Mouse (Mus musculus) spleen, adult 12 weeks (tissue): ENCODE results near the gene Krt73.
A peak's percentile ranks its signal among the peaks of the same experiment; 100 is the strongest.

ENCODE experiments used
- DNase-seq: peaks from one replicate; pipeline ENCODE4 v3.0.0; 2022; ENCODE audit warnings: low spot score

The Krt73 gene

DNA sequence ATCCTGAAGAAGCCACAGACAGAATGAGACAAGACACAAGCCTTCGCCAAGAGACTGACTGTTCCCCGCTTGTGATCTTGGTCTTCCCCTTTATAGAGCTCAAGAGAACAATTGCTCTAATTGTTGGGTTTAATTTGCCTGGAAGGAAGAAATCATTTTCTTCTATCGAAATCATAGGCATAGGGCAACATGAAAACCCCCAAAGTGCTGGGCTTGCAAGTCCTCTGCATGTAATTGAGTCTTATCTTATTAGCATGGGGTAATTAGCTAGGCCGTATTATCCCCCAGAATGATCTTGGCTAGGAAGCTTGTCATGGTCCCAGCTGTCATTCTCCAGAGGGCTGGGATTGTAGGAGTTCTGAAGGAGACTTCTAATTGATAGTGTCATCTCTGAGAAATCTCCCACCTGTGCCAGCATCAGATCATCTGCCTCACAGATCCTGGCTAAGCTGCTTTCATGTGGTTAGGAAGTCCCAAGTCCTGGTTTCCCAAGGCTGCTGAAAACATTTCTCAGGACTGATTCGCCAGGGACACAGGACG is at the start of gene Krt73:
Krt73 (minus strand) TSS at position 51 of the 540 bp plus-strand sequence.
- no peak for DNase-seq

DNA sequence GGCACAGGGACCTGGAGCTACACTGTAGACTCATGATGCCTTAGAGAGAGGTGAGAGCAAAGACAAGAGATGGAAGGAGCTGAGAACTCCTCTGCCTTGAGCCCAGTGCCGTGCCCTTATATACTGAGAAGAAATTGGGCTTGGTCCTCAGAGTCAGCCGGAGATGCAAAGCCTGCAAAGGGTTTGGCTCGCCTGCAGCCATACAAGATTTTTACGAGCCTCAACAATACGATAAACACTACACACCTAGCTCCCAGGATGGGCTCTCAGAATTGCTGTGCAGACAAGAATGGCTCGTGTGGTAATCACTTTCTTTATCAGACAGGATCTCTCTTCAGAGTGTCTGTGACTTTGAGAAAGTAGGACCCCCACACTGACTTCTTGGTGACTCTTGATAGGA is 48.5 kb upstream of the Krt73 start, which contains the start of gene Krt1:
Krt1 (minus strand) TSS at position 101 of the 400 bp plus-strand sequence.
- no peak for DNase-seq

DNA sequence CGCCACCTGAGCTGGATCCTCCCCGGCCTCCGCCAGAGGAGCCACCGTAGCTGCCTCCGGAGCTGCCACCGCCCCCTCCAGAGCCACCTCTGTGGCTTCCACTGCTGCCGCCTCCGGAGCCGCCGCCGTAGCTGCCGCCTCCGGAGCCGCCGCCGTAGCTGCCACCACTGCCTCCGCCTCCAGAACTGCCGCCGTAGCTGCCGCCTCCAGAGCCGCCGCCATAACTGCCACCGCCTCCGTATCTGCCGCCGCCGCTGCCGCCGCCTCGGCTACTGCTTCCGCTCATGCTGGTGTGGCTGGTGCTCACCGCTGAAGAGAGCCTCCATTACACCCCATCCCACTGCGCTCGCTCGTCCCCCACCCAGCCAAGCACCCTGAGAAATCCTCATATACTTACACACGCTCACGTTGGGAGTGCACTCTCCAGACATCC is 43.8 kb upstream of the Krt73 start:
- no peak for DNase-seq

DNA sequence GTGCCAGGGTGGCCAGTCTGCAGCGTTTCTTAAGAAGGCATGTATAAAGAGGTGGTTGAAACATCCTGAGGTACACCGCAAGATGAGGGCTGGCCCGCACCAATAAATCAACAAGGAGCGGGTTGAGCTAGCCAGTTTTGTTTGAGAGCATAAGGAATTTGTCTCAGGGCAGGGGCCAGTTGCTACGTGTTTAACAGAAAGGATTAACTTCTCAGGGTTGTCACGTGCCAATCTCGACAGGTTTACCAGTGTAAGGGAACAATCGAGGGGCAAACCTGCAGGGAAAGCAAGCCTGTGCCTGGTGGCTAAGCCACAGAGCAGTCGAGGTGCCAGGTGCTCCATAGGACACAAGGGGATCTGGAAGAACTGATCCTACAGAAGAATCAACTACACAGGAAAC is 41.0 kb upstream of the Krt73 start:
- no peak for DNase-seq

DNA sequence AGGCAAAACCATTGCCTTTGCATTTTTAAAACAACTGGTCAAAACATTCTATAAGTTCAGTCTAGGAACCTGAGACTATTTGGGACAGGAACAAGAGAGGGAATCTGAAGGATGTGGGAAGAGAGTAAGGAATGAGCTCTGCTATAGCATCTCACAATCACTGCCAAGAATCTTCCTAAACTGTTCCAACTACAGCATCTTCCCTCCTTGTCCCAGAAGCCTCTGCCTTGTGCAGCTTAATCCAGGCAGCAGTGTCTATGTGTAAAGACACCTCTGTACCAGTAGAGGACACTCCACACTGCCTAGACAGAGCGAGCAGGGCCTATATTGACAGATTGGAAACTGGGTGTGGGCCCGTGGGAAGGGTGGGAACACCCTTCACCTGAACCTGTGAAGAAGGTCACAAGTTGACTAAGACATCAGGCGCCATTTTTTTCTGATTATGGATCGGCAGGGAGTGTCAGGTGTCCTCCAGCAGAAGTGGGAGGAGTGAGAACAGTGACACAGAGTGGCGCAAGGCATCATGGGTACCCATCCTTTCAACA is 32.7 kb upstream of the Krt73 start:
- DNase-seq: no peak

DNA sequence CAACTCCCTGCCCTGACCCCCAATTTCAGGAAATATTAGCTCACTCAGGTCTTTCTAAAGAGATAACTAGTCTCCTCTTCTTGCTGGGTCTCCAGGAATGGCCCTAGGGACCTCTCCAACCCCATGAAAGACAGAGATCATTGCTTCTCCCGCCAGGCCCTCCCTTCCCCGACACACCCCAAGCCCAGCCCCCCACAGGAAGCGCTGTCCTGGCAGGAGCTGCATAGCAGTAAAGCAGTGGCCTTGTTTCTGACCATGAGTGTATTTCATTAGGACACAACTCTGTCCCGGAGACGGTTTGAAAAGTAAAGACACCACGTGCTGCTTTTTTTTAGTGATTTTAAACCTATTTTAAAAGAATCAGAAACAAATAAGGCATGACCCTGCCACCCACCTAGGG is 31.0 kb upstream of the Krt73 start:
- DNase-seq: no peak

DNA sequence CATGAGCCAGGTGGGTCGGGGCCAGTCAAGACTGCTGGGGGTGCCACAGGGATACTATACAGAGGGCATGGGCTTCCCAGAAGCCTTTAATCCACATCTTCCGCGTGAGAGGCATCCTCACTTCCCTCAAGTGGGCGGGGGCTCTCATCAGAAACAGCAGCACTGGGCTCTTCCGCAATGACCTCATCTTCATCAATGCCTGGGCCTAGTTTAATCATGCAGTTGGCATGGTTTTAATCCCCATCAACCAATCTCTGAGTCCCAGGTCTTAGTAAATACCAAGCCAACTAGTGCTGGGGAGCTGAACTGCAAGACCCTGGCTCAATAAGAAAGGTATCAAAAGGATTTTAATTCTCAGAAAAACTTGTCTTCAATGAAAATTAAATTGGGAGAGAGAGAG is 27.3 kb upstream of the Krt73 start:
- DNase-seq: no peak

DNA sequence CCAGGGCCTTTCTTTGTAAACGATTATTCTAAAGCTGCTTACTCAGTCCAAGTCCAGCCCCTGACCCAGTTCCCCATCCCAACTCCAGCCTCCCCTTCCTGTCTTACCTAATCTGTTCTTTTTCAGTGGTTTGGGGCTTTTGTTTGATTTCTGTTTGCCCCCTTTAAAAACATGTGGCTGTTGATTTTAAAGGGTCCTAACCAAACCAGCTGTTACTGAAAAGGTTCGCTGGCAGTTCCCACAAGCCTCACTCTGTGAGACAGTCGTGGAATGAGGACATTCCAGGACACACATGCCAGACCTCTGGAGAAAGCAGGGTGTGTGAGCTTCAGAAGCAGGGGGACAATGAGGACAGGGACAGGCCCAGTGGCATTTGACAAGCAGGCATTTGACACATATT is 19.6 kb upstream of the Krt73 start:
- DNase-seq: no peak

DNA sequence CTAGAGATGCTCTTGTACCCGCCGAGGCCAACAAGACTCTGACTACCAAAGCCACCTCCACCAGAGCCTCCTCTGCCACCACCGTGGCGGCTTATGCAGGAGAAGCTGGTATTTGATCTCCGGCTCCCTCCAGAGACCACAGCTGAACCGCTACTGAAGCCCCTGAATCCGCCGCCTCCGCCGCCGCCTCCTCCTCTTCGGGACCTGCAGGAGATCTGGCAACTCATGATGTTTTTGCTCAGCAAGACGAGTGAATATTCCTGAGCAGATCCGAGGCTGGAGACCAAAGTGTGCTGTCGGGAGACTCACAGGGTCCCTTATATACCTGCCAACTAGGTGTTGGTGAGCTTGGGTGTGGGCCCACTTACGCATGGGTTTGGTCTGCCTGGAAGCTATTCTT is 15.7 kb upstream of the Krt73 start, which contains the start of gene Krt2:
Krt2 (minus strand) TSS at position 295 of the 400 bp plus-strand sequence.
- DNase-seq: no peak

DNA sequence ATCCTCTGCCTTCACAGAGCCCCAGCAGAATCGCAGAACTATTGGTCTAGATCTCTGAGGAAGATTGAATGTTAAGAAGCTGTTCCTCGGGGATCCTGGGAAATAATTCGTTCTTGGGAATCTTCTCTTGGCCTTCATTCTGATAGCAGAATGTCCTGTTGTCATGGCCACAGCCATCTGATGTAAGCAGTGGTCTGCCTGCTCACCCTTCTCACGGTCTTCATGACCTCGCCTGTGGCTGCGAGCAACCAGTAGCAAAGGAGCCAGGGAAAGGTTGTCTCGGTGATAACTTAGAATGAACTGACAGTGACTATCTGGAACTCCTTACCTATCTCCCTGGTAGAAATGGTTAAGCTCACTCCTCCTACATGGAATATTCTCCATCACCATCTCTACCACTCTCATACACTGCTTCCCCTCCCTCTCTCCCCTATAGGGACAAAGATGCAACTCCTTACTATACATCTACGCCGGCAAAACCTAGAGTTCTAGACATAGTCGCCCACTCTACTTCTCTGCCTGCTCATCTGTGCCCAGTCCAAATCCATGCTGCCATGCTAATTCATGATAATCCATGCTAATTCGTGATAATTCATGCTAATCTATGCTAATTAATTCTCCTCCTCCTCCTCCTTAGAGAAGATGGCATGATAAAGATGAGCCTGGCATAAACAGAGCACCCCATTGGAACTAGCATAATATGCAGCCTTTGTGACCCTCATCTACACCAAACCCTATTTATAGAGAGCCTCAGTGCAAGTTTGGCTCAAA is 1.1 kb upstream of the Krt73 start:
- DNase-seq: no peak

DNA sequence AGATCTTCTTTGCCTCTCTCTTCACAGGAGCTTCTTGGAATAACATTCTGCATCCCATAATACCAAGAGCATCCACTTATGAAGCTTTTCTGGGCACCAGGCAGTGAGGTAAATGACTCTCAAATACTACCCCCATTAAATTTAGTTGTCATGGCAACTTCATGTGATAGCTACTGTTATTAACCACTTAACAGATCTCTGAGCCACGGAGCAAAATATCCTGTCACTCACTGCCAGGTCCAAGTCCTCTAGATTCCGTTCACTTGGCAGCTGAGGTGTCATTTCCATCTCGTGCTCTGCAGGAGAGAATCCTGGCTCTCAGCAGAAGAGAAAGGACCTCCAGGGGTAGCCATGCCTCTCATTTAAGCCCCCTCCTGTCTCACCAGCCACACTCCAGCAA is 11.3 kb downstream of the Krt73 start:
- DNase-seq: no peak

DNA sequence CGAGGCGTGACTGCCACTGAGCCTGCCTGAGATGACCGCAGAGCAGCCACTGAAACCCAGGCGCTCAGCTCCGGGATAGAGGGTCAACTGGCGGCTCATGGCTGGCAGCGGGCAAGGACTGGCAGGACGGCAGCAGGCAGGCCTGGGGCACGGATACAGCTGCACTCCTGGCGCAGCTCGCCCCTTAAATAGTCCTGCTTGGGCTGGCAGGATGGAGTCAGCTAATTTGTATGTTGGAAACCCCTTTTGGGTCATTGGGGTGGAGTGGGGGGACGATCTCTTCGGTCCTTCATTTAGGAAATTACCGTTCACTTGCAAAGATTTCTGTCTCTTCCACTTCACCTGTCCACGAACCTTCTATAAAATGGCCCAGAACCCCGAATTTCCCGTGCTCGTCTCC is 15.8 kb downstream of the Krt73 start, which contains the start of gene Krt72:
Krt72 (minus strand) TSS at position 101 of the 400 bp plus-strand sequence.
- no peak for DNase-seq

DNA sequence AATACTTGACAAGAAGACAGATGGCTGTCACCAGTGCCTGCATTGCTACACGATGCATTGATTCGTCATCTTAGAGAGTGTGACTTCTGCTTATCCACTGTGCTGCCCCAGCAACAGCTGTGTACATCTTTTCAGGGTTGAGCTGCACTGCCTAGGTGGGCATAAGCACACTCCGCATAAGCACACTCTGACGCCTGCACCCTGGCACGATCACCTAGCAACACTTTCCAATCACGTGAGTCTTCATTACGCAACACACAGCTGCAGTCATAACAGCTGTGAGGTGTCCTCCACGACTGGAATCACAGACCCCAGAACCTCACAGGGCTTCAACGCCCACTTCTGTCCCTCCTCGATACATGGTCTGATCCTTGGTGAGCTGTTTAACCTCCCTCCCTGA is 28.7 kb downstream of the Krt73 start:
- no peak for DNase-seq

DNA sequence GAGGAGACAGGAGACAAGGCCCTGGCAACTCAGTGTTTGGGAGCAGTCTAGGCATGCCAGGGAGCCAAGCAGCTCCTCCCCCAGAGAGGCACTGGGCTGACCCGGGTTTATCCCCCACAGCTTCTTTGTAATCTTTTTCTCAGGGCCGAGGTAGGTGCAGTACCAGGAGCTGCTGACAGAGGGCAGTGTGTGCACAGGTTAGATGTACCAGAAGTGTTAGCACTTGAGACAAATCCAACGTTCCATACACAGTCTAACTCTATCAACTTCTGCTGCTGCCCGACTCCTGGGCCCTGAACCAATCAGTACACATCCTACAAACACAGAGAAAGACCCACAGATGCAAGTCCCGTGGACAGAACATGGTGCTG is 29.4 kb downstream of the Krt73 start:
- DNase-seq: peak; percentile 51

DNA sequence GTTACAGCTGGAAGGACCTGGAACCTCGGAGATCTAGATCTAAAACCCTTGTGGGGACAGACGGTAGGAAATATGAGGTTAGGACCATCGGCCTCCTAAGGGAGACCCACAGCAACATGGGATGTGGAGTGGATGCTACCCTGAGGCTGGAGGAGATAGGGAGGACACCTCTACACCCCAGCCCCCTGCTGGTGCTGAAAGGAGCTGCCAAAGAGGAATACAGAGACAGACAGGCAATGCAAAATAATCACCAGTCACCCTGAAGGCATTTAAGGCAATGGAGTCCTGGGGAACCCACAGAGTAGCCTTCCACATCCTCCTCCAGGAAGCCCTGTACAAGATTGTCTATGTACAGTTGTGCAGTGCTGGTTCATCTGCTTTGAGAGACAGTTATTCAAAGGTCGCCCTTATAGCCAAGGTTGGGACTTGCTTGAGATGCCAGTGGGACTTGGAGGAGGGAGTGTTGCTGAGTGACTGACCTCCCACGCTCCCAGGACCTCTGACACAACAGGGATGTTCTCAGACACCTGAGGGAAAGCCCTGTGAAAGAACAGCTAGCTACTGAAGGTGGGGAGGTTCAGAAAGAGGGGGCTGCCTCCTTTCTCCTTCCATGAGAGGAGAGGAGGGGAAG is 30.0 kb downstream of the Krt73 start:
- no peak for DNase-seq

DNA sequence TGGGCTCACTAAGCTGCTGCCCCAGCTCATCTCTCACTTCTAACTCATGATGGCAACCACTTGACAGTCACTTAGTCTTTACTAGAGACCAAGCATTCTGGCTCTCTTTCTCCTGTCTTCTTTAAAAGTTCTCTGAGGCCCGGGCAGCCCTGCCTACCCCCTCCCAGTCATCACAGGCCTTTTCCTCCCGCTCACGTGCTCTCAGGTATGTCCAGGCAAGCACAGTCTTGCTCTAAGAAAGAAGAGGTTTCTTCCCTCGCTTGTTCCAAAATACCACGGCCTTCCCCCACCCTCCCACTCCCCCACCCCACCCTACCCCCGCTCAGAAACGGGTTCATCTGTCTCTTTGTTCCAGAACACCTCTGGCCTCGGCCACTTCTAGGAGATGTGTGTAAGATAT is 31.9 kb downstream of the Krt73 start:
- DNase-seq: no peak
